Mouse (Mus musculus) left cerebral cortex, adult 11 months (tissue): ENCODE results near the gene Sec24c.
A peak's percentile ranks its signal among the peaks of the same experiment; 100 is the strongest.
"Not testable (repeated sequence)": the region's sequence is repeated elsewhere in the genome, so short reads cannot be mapped to it uniquely, and the experiment has no call there.

Experiments
- DNase-seq: peaks from one replicate; pipeline ENCODE4 v3.0.0; 2022; ENCODE audit warnings: low spot score

The Sec24c gene

DNA sequence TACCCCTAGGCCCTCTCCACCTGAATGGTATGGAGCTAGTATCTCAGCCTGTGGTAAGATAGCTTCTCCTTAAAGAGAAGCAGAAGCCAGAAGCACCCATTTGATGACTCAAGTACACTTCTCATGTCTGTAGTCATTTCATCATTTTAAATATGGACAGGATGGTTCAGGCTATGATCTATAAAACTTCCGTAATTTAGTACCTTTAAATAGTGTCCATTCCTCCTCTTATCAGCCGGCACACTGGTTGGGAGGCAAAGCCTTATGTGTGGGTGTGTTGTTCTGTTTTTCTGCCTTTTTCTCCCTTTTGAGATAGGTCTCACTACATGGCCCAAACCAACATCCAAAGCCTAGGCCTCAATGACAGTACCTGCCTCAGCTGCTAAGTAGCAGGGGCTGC lies 24.4 kb downstream of the Sec24c start:
- no peak for DNase-seq

DNA sequence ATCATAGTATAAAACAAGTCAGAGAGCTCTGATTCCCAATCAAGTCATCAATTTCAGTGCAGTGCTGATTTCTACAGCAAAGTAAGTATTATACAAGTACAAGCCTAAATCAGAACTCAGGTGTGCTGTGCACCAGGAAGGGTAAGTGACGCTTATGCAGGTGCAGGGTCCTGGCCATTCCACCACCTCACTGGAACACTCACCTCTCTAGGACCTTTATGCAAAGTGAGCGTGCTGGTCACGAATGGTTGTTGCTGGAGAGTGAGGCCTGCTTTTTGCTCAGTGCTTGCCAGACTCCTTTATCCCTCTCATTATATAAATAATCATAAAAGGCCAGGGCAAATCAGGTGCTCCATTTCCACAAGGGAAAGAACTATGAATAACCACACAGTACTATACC lies 26.3 kb downstream of the Sec24c start:
- DNase-seq, result no peak

DNA sequence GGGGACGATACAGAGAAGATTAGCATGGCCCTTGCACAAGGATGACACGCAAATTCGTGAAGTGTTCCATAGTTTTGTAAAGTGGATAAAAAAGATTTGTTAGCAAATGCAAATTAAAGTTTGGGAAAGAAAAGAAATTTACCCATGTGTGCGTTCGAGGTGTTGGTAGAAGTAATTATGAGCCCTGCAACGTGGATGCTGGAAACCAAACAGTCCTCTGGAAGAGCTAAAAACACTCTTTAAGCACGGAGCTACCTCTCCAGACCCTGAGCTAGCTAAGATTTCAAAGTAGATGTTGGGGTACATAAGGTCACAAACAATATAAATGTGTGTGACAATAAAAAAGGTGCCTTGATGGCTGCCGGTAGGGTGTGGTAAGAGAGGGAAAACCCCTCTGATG lies 27.4 kb downstream of the Sec24c start:
- no peak for DNase-seq

DNA sequence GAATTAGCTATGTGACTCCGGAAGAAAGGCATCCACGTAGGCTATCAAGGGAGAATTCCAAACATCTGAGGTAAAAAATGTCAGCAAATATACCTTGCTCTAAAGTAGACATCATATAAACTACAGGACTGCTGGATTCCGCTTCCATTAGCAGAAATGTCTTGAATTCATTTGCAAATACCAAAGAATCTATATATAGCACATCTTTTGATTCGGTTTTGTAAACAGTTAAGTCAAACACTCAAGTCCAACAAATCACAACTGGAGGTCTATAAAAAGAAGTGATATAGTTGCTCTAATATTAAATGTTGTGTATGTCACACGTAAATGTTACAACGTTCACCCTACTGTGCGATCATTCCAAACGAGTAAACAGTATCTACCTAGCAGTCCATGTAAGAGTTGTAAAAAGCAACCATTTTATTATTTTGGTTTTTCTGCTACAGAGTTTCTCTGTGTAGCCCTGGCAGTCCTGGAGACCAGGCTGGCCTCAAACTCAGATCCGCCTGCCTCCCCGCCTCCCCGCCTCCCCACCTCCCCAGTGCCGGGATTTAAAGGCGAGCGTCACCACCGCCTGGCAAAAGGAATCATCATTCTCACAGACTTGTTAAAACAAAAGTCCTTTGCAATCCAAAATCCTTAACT lies 28.1 kb downstream of the Sec24c start:
- no peak for DNase-seq

DNA sequence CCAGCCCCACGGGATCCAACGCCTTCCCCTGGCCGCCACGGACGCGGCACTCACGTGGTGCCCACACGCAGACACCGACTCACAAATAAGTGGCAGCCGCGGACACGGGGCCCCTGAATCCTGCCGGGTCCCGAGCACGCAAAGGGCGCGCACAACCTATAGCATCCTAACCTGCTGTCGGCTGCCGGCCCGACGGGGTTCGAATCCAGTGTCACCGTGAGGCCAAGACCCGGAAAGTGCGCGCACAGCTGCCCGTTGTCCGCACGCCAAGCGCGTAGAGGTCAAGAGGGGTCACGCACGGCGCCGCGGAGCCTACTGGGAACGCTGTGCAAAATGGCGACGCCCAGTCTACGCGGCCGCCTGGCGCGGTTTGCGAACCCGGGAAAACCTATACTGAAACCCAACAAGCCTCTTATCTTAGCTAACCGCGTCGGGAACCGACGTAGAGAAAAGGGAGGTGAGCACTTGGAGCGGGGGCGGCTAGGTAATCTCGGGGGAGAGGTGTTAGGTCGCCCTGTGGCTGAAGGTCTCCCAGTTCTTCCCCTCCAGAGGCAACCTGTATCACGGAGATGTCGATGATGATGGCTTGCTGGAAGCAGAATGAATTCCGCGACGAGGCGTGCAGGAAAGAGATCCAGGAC lies 28.8 kb downstream of the Sec24c start, which contains the start of gene Chchd1:
Chchd1 (plus strand) TSS at position 266 of the 641 bp plus-strand sequence.
- peak; percentile 85 for DNase-seq

DNA sequence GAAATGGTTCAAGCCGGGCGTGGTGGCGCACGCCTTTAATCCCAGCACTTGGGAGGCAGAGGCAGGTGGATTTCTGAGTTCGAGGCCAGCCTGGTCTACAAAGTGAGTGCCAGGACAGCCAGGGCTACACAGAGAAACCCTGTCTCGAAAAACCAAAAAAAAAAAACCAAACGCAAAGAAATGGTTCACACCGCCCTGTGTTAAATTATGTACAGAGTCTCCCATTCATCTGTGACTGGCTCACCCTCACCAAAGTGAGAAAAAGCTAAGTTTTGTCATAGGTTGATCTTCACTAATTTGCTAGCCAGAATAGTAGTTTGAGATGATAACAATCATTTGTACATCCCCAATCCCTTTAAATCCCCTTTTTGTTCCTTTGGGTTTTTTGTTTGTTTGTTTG lies 29.4 kb downstream of the Sec24c start:
- DNase-seq, result not testable (repeated sequence)

DNA sequence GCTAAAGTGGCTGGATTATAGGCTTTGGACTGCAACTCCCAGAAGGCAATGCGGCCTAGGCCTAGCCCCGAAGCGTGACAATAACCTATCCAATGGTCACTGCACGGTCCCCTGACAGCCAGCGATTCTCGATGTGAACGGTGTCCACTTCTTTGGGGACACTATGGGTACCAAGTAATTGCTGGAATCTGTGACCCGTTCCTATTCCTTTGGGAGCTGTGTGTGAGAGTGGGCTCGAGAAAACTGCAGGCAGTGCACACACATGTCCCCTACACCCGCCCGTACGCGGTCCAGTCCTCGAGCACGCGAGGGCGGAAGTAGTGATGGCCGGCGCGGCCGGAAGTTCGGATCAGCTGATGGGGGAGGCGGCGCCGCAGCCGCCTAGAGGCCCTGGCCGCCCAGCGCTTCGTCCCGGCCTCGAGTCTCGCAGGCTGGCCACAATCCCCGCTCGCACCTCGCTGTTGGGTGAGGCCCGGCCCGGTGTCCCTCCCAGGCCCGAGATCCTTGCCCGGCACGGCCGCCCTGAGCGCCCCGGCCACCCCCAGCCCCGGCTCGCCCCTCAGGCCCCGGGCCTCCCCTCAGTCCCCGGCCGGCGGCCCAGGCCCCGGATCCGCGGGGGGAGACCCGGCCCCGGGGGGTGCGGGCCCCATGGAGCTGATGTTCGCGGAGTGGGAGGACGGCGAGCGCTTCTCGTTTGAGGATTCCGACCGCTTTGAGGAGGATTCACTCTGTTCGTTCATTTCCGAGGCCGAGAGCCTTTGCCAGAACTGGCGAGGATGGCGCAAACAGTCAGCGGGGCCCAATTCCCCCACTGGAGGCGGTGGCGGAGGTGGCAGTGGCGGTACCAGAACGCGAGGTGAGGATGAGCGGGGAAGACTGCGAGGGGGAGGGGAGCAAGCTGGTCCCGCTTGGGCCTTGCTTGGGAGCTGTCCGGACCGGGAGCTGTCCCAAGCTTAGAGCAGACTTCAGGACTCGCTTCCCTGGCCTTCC lies 33.4 kb downstream of the Sec24c start, which contains the start of gene Zswim8:
Zswim8 (plus strand) TSS at position 352 of the 990 bp plus-strand sequence.
- peak; percentile 85 for DNase-seq

DNA sequence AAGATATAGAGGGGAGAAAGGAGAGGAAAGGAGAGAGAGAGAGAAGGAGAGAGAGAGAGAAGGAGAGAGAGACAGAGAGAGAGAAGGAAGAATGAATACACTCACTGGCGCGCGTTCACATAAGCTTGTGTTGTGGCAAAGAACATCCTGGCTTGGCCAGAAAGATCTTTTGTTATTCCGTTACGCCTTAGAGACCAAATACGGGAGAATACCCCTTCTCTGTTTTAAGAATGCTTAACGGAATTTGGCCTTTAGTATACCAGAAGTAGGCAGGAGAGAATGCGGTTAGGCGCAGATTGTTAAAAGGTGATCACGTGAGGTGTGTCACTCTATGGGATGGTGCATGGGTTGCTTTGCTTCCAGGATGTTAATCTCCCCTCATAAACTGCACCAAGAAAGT lies 34.1 kb downstream of the Sec24c start:
- DNase-seq, result no peak

DNA sequence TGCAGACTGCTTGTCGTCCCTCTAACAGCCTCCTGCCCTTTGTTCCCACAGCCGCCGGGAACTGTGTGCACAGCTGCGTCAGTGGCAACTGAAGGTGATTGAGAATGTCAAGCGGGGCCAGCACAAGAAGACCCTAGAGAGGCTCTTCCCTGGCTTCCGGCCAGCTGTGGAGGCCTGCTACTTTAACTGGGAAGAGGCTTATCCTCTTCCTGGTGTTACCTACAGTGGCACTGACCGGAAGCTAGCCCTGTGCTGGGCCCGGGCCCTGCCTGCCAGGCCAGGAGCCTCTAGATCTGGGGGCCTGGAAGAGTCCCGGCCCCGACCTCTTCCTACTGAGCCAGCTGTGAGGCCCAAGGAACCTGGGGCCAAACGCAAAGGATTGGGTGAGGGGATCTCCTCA lies 39.7 kb downstream of the Sec24c start:
- DNase-seq, result no peak

DNA sequence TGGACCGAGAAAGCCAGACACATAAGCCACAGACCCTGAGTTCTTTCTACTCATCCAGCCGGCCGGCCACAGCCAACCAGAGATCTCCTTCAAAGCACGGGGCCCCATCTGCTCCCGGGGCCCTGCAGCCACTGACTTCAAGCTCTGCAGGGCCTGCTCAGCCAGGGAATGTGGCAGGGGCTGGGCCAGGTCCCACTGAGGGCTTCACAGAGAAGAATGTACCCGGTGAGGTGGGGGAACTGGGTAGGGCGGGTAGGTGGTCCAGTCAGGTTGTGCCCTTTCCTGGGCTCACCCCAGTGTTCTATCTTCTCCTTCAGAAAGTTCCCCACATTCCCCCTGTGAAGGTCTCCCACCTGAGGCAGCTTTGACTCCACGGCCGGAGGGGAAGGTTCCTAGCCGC lies 44.3 kb downstream of the Sec24c start:
- DNase-seq, result no peak

DNA sequence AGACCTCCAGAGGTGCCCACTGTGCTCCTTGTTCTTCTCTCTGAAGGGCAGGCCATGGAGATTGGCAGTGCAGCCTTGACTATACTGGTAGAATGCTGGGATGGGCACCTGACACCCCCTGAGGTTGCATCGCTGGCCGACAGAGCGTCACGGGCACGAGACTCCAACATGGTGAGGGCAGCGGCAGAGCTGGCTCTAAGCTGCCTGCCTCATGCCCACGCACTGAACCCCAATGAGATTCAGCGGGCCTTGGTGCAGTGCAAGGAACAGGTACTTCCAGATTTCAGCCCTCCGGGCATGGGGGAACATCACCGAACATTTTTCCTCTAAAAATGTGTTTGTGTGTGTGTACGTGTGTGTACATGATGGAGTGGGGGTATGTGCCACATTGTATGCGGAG lies 45.7 kb downstream of the Sec24c start:
- no peak for DNase-seq

DNA sequence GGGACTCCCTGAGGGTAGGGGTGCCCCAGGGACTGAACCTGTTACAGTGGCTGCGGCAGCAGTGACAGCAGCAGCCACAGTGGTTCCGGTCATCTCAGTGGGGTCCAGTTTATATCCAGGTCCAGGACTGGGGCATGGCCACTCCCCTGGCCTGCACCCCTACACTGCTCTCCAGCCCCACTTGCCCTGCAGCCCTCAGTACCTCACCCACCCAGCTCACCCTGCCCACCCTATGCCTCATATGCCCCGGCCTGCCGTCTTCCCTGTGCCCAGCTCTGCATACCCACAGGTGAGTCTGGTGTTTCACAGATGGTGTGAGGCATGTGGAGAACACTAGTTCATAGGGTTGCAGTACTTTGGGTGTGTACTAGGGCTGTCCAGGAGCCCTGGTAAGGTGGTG lies 47.3 kb downstream of the Sec24c start:
- DNase-seq, result no peak

DNA sequence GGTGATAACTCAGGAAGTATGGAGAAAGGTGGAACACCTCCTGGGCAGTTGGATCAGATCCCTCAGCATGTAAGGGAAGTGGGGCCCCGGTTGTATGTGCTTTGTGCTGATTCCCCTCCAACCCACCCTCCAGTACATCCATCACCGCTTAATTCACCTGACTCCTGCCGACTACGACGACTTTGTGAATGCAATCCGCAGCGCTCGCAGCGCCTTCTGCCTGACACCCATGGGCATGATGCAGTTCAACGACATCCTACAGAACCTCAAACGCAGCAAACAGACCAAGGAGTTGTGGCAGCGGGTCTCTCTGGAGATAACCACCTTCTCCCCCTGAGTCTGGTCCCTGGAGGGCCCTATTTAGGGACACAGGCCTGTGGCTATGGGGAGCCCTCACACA lies 48.9 kb downstream of the Sec24c start:
- DNase-seq, result no peak

DNA sequence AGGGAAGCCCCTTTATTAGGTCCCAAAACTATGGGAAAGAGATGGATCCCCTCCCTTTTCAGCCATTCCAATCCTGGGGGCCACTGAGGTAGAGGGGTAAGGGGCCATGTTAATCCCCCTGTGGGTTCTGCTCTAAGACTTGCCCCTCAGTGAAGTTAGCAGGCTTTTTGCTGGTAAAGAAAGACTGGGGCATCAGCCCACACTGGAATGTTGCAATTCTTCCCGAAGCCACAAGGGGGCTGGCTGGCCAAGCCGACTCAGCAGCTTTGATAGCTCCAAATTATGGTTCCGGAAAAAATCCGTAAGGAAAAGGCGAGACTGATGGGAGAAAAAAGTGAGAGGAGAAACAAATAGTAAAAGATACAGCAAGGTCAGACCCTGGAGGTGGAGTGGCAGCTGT lies 49.9 kb downstream of the Sec24c start:
- no peak for DNase-seq

DNA sequence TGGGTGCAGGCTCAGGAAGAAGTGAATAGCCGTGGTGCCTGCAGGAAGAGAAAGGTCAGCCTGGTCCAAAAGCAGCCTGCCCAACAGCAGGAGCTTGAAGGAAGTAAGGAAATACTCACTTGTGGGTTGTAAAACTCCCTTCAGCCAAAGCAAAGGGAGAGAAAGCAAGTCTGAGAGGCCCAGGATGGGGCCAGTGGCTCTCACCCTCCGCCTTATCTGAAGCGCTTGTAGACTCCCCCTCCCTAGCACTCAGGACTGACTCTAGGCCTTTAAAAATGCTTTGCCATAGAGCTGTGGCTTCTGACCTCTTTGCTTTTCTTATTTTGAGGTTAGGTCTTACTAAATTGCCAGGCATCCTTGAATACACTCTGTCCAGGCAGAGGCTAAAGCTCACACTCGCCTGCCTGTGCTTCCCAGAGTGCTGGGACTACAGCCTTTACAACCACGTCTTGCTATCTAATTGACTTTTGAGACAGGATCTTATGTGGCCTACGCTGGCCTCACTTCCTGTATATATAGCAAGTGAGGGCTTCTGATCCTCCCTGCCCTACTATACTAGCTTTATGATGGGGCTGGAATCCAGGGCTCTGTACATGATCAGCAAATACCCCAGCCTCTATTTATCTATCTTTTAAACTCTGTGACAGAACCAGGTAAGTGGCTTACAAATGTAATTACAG lies 51.7 kb downstream of the Sec24c start:
- no peak for DNase-seq

DNA sequence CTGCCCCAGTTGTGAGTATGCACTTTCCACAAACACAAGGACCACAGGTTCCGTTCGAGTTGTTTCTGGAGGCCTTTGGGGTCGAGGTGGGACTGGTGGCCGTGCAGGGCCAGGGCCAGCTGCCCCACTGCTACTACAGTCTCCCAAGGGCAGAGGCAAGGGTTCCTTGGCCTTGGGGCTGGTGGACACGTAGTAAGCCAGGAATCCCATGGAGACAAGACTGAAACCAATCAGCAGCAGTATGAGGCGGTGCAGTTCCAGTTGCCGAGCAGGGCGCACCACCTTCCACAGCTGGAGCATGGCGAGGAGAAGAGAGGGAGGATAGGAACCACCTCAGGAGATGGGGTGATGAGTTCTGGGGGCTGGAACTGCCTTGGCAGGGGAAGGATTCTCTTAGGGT lies 55.8 kb downstream of the Sec24c start:
- DNase-seq, result no peak

DNA sequence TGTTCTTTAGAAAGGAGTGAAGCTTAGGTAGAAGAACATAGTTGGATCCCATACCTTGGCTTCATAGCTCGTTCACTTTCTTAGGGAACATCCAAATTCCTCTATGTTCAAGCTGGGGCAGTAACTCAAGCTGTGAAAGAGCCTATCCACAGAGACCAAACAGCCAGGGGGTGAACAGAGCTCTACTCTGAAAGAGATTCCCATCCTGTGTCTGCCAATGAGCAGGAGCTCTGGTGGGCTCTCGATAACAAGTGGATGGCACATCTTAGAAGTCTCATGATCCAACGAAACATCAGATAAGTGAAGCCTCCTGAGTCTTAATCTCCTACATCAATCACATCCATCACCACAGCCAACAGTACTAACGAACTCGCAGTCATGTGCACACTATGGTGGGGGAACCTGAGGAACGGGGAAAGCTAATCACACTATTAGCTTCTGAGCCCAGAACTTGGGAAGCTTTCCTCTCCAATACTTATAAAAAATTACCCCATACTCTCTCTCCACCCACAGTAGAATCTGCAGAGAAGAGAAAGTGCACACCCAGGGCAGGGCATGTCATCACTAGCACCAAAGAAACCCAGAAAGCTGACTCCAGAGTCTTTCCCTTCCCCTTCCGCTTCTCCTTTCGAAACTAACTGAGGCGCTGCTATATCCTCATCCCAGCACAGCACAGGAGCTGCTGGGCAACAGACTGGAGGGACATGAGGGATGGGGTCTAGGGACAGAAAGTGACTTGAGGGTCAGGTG lies 56.9 kb downstream of the Sec24c start:
- no peak for DNase-seq

DNA sequence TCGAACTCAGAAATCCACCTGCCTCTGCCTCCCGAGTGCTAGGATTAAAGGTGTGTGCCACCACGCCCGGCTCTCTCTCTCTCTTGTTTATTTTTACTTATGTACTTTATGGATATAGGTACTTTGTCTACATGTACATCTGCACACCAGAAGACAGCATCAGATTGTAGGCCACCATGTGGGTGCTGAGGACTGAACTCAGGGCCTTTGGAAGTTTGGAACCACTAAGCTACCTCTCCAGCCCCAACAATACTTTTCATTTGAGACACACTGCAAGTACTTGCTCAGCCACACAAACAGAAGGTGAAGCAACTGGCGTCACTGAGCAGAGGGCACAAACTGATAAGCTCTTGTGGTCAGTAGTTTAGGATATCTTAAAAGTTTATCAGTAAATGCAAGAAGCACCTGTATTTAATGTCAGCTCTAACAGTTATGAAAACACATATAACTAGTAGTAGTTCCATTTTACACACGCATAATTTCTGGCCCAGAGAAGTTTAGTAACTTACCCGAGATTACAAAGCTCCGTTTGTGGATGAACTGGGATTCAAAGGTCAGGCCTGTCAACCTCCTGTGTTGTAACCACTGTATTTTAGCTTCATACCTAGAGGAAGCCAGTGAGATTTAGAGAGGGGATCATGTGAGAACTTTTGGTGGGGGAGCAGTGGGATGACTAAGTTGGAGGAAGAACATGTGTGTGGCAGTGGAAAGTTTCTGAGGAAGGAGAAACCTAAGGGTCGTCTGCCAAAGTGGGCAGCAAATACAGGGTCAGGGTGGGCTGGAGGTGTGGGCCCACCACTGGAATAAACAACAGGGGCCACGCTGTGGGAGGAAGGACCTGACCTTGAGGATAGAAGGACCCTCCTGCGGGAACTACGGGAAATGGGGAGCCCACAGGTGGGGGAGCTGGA lies 59.2 kb downstream of the Sec24c start:
- no peak for DNase-seq

DNA sequence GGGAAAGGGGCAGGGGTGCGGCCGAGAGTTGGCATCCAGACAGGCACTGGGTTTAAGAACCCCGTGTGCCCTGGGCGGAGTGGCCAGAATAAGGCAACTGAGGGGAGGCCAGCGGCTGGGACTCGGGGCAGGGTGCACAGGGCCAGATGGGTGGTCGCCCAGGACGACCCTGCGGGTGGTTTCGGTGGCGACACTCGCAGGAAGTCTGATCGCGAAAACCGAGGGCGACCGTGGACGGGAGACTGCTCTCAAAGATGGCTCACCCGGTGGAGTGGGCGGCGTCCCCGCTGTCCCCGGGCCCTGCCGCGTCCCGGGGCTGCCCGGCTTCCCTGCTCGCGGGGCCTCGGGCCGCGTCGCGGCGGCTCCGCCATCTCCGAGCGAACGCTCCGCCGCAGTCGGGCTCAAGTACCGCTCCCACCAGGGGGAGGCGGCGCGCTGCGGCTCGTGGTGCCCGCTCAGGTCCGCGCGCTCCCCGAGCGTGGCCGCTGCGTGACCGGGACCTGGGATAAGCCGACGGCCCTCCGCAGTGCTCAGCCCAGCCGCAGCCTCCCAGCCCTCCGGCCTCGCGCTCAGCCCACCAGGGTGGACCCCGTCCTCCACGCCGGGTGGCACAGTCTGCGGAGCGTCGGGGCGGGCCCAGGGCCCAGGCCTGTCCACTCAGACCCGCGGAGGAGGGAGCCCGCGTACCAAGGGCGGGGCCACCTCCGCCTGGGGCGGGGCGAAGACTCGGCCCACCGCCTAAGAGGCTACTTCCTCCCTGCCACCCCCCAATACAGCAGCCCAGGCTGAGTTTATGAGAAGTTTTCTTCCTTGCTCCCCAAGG lies 60.1 kb downstream of the Sec24c start, which contains the start of gene Ndst2:
Ndst2 (minus strand) TSS at position 611 of the 823 bp plus-strand sequence.
- peak; percentile 79 for DNase-seq
